In the genomic region with DNA sequence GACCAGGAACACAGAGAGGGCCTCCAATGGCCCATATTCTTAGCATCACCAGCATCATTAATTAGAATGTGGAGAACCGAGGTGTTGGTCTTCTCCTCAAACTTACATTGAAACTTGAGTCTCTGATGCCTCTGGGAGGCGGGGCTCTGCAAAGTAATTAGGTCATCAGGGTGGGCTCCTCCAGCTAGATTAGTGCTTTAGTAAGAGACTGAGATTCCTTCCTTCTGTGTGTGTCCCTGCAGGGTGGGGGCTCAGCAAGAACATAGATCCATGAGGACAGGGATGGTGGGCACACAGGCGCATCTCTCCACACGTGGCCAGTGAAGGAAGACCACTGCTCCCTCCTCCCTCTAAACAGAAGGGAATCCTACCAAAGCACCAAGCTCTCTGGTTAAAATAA, we compare ENCODE assay signal across 27 mouse cellular contexts.
"Had no signal": no experiment of that assay in that cellular context is flagged by ENCODE, and none has a peak within 500 bp of the region (broad histone marks: within the 10 kb centered on the region; RNA-seq: fewer than 3 reads in every experiment).

No protein-coding gene starts in this region.

- H3K36me3 ChIP-seq: limb, embryonic 10.5 days; limb, embryonic 12.5 days; limb, embryonic 13.5 days; limb, embryonic 15.5 days; liver, embryonic 12.5 days; liver, embryonic 13.5 days; liver, embryonic 15.5 days; lung, embryonic 15.5 days; midbrain, embryonic 10.5 days; midbrain, embryonic 12.5 days; midbrain, embryonic 13.5 days; midbrain, embryonic 15.5 days had no signal

- H3K9me3 ChIP-seq: limb, embryonic 10.5 days; limb, embryonic 12.5 days; limb, embryonic 13.5 days; limb, embryonic 15.5 days; liver, embryonic 12.5 days; liver, embryonic 13.5 days; liver, embryonic 15.5 days; lung, embryonic 15.5 days; midbrain, embryonic 10.5 days; midbrain, embryonic 12.5 days; midbrain, embryonic 13.5 days; midbrain, embryonic 15.5 days had no signal

- H3K27me3 ChIP-seq: limb, embryonic 12.5 days; limb, embryonic 13.5 days; limb, embryonic 15.5 days; liver, embryonic 13.5 days; liver, embryonic 15.5 days; lung, embryonic 15.5 days; megakaryocyte, embryonic 14.5 days; midbrain, embryonic 13.5 days; midbrain, embryonic 15.5 days had no signal

- H3K4me3 ChIP-seq: limb, embryonic 10.5 days; limb, embryonic 12.5 days; limb, embryonic 13.5 days; limb, embryonic 15.5 days; liver, embryonic 12.5 days; liver, embryonic 13.5 days; liver, embryonic 15.5 days; lung, embryonic 15.5 days; megakaryocyte, embryonic 14.5 days; midbrain, embryonic 10.5 days; midbrain, embryonic 12.5 days; midbrain, embryonic 13.5 days; midbrain, embryonic 15.5 days; myocyte had no signal

- H3K27ac ChIP-seq: limb, embryonic 10.5 days; limb, embryonic 12.5 days; limb, embryonic 13.5 days; limb, embryonic 15.5 days; liver, embryonic 12.5 days; liver, embryonic 13.5 days; liver, embryonic 14.5 days; liver, embryonic 15.5 days; lung, embryonic 15.5 days; macrophage; midbrain, embryonic 12.5 days; midbrain, embryonic 13.5 days; midbrain, embryonic 15.5 days had no signal

- DNase-seq: left cerebral cortex, postnatal 4 days; liver; liver, embryonic 13.5 days; liver, postnatal 0 days; lung, adult 18-20 months; lung, adult 2 months; lung, embryonic 14.5 days; lung, postnatal 10 days; lung, postnatal 14 days; lung, postnatal 36 days; lung, postnatal 4 days; midbrain, embryonic 14.5 days had no signal
